Mouse (Mus musculus): ENCODE measurements around the gene AU018091. TPM values are rescaled to one million over a fixed set of nuclear protein-coding genes. Genes with fewer than 3 reads are reported as not detected.
"Not testable (repeated sequence)": the region's sequence is repeated elsewhere in the genome, so short reads cannot be mapped to it uniquely, and the experiment has no call there.

AU018091 gene
- total RNA-seq, 2 experiments from 2014 or later, result not detected

DNA sequence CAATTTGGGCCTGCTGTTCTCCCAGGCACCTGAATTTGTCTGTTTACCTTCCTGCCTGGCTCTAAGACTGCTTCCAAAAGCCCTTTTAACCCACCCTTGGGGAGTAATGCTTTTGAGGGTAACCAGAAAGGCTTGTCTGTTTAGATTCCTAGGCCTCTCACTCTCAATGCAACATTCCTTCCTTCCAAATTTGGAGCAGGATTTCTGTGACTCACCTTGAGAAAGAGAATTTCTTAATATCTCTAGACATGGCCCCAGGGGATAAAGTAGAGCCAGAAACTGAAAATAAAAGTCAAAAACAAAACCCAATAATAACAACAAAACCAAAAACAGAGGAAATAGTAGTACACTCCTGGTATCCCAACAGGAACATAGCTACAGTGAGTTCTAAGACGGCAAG lies 707 bp downstream of the AU018091 start:
- no peak for DNase-seq (ENCODE audit: low spot score)

DNA sequence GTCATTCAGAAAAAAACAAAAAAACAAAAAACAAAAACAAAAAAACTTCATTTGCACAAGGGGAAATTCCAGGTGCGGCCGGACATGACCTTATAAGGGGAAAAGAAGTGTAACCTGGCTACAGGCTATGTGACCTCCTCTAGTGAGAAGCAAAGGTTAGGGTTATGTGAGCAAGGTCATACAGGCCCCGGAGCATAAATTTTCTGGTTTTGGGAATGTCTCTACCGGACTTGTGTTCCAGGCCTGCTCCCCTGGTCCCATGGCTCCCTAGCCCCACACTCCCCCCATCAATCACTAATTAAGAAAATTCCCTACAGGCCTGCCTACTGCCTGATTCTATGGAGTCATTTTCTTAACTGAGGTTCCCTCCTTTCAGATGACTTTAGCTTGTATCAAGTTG lies 2.7 kb downstream of the AU018091 start:
- DNase-seq (ENCODE audit: low spot score), result no peak

DNA sequence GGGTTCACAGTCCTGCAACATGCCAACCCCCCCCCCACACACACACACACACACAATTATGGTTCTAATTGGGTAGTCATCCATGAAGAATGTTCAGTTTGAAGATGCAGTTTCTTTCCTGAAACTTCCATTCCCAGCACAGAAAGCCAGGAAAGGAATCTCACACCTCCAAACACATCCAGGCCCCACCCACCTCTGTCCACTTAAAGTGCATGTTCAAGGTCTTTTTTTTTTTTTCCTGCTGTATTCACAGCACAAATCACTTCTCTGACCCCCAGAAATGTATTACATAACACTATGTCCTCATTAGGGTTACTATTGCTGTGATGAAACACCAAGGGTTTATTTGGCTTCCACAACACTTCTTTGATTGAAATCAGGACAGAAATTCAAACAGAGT lies 4.0 kb downstream of the AU018091 start:
- no peak for DNase-seq (ENCODE audit: low spot score)

DNA sequence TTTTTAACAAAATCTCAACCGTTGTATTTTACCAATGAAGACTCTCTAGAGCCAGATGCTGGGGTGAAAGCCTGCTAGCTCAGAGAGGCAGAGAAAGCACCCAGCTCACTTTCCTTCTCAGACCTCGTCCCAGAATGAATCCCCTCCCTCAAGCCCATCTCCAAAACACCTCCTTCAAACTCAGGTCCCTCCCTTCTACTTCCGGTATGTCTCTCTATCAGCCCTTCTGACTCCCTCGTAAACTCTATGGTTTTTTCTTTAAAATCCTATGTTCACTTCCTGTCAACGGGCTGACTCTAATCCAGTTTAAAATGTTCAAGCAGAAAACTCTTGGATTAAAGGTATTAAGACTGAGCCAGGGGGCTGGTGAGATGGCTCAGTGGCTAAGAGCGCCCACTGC lies 4.6 kb downstream of the AU018091 start:
- no peak for DNase-seq (ENCODE audit: low spot score)

DNA sequence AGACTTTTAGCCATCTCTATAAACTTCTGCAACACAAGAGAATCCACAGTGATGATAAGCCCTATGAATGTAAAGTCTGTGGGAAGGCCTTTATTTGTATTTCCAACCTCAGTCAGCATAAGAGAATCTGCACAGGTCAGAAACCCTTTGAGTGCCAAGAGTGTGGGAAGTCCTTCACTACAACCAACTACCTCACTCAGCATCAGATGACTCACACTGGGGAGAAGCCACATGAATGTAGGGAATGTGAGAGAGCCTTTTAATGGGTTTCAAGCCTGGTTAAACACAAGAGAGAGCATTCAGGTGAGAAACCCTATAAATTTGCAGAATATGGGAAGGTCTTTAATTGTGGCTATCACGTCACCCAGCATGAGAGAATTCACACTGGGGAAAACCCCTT lies 18.6 kb downstream of the AU018091 start:
- DNase-seq (ENCODE audit: low spot score), result no peak

DNA sequence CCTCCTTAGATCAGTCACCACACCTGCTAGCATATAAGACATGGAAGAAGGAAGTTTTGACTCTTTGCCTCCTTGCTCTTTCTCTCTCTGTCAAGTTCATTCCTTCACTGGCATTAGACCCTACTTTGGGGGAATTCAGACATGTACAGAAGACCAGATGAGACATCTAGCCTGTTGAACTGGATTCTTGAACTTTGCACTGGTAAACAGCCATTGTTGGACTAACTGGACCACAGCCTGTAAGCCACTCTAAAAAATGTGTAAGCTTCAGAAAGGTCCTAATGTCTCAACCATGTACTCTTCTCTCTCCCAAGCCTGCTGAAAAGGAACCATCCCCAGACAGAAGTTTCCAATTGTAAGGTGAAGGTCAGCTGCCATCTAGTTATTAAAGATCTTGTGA lies 22.9 kb downstream of the AU018091 start:
- DNase-seq (ENCODE audit: low spot score), result no peak

DNA sequence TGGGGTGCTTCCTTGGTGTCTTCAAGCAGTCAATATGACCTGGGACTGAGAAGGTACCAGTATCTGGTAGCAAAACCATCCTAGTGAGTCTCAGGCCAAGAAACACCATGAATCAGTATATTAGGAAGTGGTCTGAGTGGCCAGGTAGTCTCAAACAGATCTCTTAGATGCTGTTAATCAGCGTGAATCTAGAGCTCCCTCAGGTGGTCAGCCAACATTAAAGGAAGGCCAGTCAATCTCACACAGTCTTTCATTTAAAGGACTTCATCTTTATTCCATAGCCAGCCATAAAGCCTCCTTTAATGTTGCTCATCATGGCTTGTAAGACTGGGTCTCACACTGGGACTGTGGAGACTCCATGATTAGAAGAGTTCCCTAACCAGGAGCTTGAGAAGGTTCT lies 25.7 kb downstream of the AU018091 start:
- no peak for DNase-seq (ENCODE audit: low spot score)

DNA sequence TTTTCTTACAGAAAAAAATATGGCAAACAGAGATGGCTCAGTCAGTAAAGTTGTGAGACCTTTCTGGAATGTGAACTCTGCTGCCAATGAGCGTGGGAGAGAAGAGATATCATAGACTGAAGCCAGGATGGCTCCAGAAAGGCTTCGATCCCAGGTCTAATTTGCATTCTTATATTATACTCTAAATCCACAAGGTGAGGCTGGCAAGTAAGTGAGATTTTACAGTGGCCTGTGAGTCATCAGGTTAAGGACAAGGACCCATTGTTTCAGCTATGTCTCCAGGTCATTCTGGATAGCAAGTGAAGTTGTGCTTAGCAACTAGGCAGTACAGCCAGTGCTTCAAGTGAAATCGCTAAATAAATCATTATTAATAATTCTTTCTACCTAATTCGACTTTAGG lies 33.4 kb downstream of the AU018091 start:
- DNase-seq (ENCODE audit: low spot score), result no peak

DNA sequence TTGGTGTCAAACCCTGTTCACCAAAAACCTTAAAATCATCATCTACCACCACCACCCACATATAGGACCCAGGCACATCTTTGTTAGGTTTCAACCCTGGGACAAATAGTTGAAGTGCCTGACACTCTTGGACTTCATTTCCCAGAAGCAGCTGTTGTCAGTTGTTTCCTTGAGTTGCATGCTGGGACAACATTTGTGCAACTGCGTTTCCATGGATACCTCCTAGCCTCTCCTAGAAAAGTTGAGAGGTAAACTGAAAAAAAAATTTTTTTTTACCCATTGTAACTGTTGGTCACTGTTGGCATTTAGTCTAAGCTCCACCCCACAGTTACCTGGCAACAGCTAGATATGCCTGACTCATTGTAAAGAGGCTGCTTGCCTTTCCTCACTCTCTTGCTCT lies 34.3 kb downstream of the AU018091 start:
- DNase-seq (ENCODE audit: low spot score), result no peak

DNA sequence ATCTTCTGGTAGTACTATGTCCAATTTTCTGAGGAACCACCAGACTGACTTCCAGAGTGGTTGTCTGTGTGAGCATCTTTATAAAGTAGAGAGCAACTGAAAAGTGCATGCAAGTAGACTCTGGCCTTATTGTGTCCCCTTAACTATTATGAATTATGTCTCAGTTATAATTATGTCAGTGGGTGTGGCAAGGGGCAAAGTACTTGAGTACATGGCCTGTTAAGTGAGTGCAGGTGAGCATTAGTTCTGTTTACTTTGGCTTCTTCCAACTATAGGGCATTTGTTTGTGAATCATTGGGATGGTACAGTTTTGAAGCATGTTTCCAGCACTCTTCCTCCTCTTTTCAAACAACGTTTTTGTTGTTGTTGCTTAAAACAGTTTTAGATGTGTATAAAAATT lies 38.7 kb downstream of the AU018091 start:
- DNase-seq (ENCODE audit: low spot score), result no peak

DNA sequence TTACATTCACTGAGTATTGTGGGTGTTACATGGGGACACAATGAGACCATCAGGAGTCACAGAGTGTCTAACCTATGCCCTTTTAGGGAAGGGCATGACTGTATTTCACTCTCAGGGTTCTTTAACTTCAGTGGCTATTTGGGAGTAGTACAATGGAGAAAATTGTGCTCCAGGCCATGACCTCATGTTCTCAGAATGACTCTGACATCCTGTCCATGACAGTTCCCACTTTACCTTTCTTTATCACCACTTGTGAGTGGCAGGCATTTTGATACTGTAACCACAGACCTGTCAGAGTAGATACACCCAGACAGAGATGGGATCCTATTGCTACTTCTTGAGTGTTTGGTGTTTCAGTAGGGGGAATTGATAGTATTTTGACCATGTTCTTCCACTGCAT lies 40.4 kb downstream of the AU018091 start:
- DNase-seq (ENCODE audit: low spot score), result not testable (repeated sequence)

DNA sequence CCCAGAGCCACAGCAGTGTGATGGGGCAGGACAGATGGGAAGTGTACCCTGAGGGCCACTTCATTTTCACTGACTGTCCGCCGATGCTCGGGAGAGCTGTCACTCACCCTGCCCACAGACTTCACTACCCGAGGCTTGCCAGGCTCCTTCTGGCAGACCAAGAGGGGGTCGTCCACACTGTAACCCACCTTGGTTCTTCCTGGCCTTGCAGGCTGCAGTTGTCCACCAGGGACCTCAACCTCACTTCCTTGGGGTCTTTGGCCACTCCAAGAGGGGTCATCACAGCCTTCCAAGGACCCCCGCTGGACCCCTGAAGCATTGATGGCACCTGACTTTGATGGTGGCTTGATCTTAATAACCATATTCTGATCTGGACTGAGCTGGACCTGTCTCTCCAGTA lies 57.8 kb downstream of the AU018091 start:
- not testable (repeated sequence) for DNase-seq (ENCODE audit: low spot score)

DNA sequence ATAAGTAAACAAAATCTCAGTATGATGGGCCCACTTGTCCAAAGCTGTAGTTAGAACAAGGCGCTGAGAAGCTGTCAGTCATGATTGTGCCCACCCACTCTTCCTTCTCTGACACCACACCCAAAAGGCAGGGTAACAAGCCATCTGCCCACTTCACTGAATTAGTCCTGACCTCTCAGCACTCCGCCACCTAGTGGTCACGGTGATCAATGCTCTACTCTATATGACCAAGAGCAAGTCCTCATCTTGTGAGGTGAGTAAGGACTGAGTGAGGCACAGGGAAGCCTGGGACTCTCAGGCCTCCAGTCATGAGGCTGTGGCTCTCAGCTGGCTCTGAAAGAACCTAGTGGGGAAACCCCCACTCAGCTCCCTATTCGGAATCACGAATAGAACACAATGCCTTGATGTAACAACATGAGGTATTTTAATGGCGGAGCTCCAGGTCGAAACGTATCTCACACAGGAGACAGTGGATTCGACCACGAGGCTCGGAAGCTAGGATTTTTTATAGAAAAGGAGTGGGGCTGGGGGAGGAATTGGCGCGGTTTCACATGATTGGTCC lies 62.4 kb downstream of the AU018091 start:
- not testable (repeated sequence) for DNase-seq (ENCODE audit: low spot score)

Small RNA genes within 50 kb of the gene (microRNA-seq; reads per million reads assigned to microRNA genes)
- gene Mir290a (not detected), gene Mir290b (not detected), gene Mir291a (not detected), gene Mir292 (not detected), gene Mir292b (not detected)

Other genes starting within 250 kb of the AU018091 start
- not detected for gene Nlrp12, start 80.5 kb upstream of the AU018091 start, total RNA-seq (2021)
- gene Myadm, start 119.9 kb upstream of the AU018091 start, total RNA-seq (2021), result 10 to 100 TPM; 21.1 to 38.5 TPM
- gene Prkcg, start 120.0 kb upstream of the AU018091 start, total RNA-seq (2021), result under 1 TPM; 0.30 to 0.76 TPM
- gene Cacng7, start 163.8 kb upstream of the AU018091 start, total RNA-seq (2021), result 10 to 100 TPM; 11.0 to 11.6 TPM
- gene Cacng8, start 221.5 kb upstream of the AU018091 start, total RNA-seq (2021), result not detected

All from gastrocnemius, adult 18-20 months (tissue).